Mouse (Mus musculus) midbrain, embryonic 15.5 days (tissue): ENCODE measurements around the gene Gab1. TPM values are rescaled to one million over a fixed set of nuclear protein-coding genes. Genes with fewer than 3 reads are reported as not detected.

Experiments
- ATAC-seq: fragments of 200-750 bp; cut with Nextera tagmentation; replicated peaks from 2 replicates; pipeline ENCODE4 v1.8.0; 2017; ENCODE audit warnings: moderate TSS enrichment
- H3K27ac ChIP-seq: fragments of 300-500 bp; sonication (generic); 2 replicates; pipeline ENCODE4 v1.5.1; 2015; ENCODE audit warnings: mild to moderate bottlenecking, inconsistent platforms
- H3K27me3 ChIP-seq: fragments of 300-500 bp; sonication (generic); replicated peaks from 2 replicates; pipeline ENCODE4 v1.6.1; 2015; ENCODE audit warnings: inconsistent platforms
- H3K36me3 ChIP-seq: fragments of 300-500 bp; sonication (generic); replicated peaks from 2 replicates; pipeline ENCODE4 v1.6.1; 2015; ENCODE audit warnings: inconsistent platforms
- H3K4me1 ChIP-seq: fragments of 300-500 bp; sonication (generic); 2 replicates; pipeline ENCODE4 v1.6.1; 2015; ENCODE audit warnings: inconsistent platforms
- H3K4me2 ChIP-seq: fragments of 300-500 bp; sonication (generic); 2 replicates; pipeline ENCODE4 v1.6.1; 2015; ENCODE audit warnings: inconsistent platforms, mild to moderate bottlenecking, moderate library complexity
- H3K4me3 ChIP-seq: fragments of 300-500 bp; sonication (generic); 2 replicates; pipeline ENCODE4 v1.5.1; 2015; ENCODE audit warnings: mild to moderate bottlenecking, inconsistent platforms
- H3K9ac ChIP-seq: fragments of 300-500 bp; sonication (generic); 2 replicates; pipeline ENCODE4 v1.6.1; 2015; ENCODE audit warnings: mild to moderate bottlenecking, inconsistent platforms
- H3K9me3 ChIP-seq: fragments of 300-500 bp; sonication (generic); 2 replicates; pipeline ENCODE4 v1.6.1; 2016; ENCODE audit warnings: inconsistent platforms
- WGBS: fragments of 180-500 bp; shearing (Covaris S2); methylation state at CpG from one replicate; pipeline ENCODE4 v1.1.7; 2015; ENCODE audit warnings: mixed read lengths; 5-methylcytosine and 5-hydroxymethylcytosine counted together
- polyA plus RNA-seq: library from polyadenylated mRNA; unstranded; fragments of >200 nt; fragmentation: Nextera tagmentation; extraction: Ambion mirVana; gene quantifications from 2 replicates; pipeline ENCODE4 v1.2.1, GENCODE M21; 2015

Gab1 gene
- polyA plus RNA-seq, 1 experiment from 2014 or later: 8.6 TPM

DNA sequence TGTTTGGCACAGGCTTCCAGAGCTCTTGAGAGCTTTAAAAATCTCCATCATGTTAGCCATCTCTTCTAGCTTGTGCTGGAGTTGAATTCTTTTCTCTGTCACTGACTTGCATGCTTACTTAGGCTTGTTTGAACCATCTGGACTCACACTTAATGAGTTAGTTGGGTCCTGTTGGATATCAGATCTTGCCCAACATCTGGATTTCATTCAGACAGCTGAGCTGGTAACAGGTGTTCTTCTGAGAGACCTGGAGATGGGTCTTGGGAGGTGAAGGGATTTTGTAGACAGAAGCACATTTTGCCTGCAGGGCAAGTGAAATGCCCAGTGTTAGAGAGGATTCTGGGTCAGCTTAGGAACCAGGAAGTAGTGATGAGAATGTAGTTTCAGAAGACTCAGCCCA, 19.0 kb upstream of the Gab1 start:
- Histone ChIP-seq H3K9ac (no peak overlapping the region), H3K9me3 (no peaks in the 10 kb centered on the region), H3K4me3 (no peak overlapping the region), H3K4me1 (no peaks in the 10 kb centered on the region), H3K36me3 (no peaks in the 10 kb centered on the region), H3K27me3 (no peaks in the 10 kb centered on the region), H3K27ac (no peak overlapping the region), H3K4me2 (no peak overlapping the region)
- ATAC-seq: no peak

GRCm38 (mm10) chr8:80896026-80896425, 15.7 kb upstream of the Gab1 start:
- H3K27ac ChIP-seq: no peak overlapping the region
- H3K4me1 ChIP-seq: no peaks in the 10 kb centered on the region
- H3K9me3 ChIP-seq: no peaks in the 10 kb centered on the region
- no peak for ATAC-seq
- WGBS: 70% methylated on average over 5 of the region's 5 CpGs
- H3K4me3 ChIP-seq: no peak overlapping the region
- no peaks in the 10 kb centered on the region for H3K27me3 ChIP-seq
- no peak overlapping the region for H3K4me2 ChIP-seq
- no peak overlapping the region for H3K9ac ChIP-seq
- H3K36me3 ChIP-seq: no peaks in the 10 kb centered on the region

GRCm38 (mm10) chr8:80895397-80895796, 15.1 kb upstream of the Gab1 start:
- Histone ChIP-seq H3K4me1 (no peaks in the 10 kb centered on the region), H3K9ac (no peak overlapping the region), H3K27ac (no peak overlapping the region), H3K27me3 (no peaks in the 10 kb centered on the region), H3K9me3 (no peaks in the 10 kb centered on the region), H3K4me3 (no peak overlapping the region), H3K4me2 (peak overlapping the region; percentile 9; the same call in 1 of the 2 replicates), H3K36me3 (no peaks in the 10 kb centered on the region)
- WGBS: 31% methylated on average over 6 of the region's 6 CpGs
- no peak for ATAC-seq

- Histone ChIP-seq H3K27ac (no peak overlapping the region), H3K4me3 (no peak overlapping the region), H3K27me3 (no peaks in the 10 kb centered on the region), H3K4me1 (no peaks in the 10 kb centered on the region), H3K9ac (no peak overlapping the region), H3K9me3 (no peaks in the 10 kb centered on the region), H3K4me2 (no peak overlapping the region), H3K36me3 (no peaks in the 10 kb centered on the region)
- no peak for ATAC-seq
- WGBS: 87% methylated on average over 3 of the region's 3 CpGs
These were observed 14.2 kb upstream of the Gab1 start for GRCm38 (mm10) chr8:80894528-80894927.

- Histone ChIP-seq H3K36me3 (no peaks in the 10 kb centered on the region), H3K9me3 (no peaks in the 10 kb centered on the region), H3K4me1 (peaks cover 28% of the 10 kb centered on the region), H3K4me2 (peak overlapping the region; percentile 82), H3K27me3 (no peaks in the 10 kb centered on the region), H3K27ac (peak overlapping the region; percentile 87), H3K9ac (peak overlapping the region; percentile 63), H3K4me3 (peak overlapping the region; percentile 89)
- WGBS: under 1% methylated on average over 90 of the region's 90 CpGs
- peak; percentile 31 for ATAC-seq
These were observed 708 bp downstream of the Gab1 start for GRCm38 (mm10) chr8:80879426-80880195.

DNA sequence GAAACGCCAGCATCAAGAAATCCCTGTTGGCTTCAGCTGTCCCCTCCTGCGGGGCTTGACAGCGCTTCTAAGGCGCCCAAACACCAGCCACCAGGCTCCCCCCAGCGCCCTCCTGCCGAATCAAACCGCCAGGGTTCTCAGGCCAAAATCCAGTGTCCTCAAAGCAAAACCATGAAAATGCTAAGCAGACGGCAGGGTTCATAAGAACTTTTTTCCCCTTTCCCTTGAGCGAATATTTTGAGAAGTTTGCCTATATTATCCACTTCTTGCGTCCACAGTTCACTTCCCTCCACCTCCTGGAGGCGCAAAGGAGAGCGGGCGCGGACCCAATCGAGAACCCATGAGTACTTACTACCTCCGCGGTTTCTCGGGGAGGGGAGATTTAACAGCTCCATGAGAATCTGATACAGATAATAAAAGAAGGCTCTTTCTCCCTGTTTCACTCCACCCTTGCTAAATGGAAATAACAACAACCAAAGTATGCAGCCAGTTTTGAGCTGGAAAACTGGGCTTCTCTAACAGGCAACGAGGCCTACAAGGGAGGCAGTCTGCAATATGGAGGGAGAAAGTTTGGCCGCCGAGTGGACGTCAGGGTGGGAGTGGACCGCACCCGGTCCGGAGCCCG, 1.4 kb downstream of the Gab1 start:
- WGBS: under 1% methylated on average over 26 of the region's 26 CpGs
- Histone ChIP-seq H3K4me1 (peaks cover 31% of the 10 kb centered on the region), H3K4me3 (peak overlapping the region; percentile 89), H3K9me3 (no peaks in the 10 kb centered on the region), H3K27ac (peak overlapping the region; percentile 87), H3K27me3 (no peaks in the 10 kb centered on the region), H3K36me3 (no peaks in the 10 kb centered on the region), H3K9ac (peak overlapping the region; percentile 63), H3K4me2 (peak overlapping the region; percentile 82)
- no peak for ATAC-seq

GRCm38 (mm10) chr8:80878146-80878545, 2.2 kb downstream of the Gab1 start:
- no peak for ATAC-seq
- Histone ChIP-seq H3K27me3 (no peaks in the 10 kb centered on the region), H3K9ac (peak overlapping the region; percentile 63), H3K4me1 (peaks cover 31% of the 10 kb centered on the region), H3K4me3 (peak overlapping the region; percentile 89), H3K9me3 (no peaks in the 10 kb centered on the region), H3K27ac (no peak overlapping the region), H3K36me3 (no peaks in the 10 kb centered on the region), H3K4me2 (peak overlapping the region; percentile 82)
- 42% methylated on average over 9 of the region's 9 CpGs for WGBS

DNA sequence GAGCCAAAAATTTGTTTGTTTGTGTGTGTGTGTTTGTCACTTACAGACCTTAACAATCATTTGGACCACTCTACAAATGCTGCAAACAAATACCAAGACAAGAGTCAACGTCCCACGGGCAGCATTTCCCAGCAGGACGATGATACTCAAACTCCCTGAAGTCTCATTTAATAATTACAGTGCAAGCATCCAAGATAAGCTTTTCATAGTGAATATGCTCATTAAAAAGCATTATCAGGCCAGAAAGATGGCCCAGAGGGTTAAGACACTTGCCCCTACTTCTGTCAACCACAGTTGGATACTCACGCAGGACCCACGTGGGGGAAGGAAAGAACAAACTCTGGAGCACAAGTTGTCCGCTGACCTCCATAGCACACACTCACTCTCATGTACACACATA, 4.8 kb downstream of the Gab1 start:
- Histone ChIP-seq H3K27ac (no peak overlapping the region), H3K36me3 (no peaks in the 10 kb centered on the region), H3K9me3 (no peaks in the 10 kb centered on the region), H3K4me2 (no peak overlapping the region), H3K27me3 (no peaks in the 10 kb centered on the region), H3K4me3 (no peak overlapping the region), H3K9ac (no peak overlapping the region), H3K4me1 (peaks cover 38% of the 10 kb centered on the region)
- ATAC-seq: no peak
- 91% methylated on average over 6 of the region's 6 CpGs for WGBS

- ATAC-seq: no peak
- no peaks in the 10 kb centered on the region for H3K27me3 ChIP-seq
- no peaks in the 10 kb centered on the region for H3K36me3 ChIP-seq
- H3K27ac ChIP-seq: no peak overlapping the region
- no peak overlapping the region for H3K9ac ChIP-seq
- H3K9me3 ChIP-seq: no peaks in the 10 kb centered on the region
- WGBS: 64% methylated on average over 10 of the region's 10 CpGs
- H3K4me3 ChIP-seq: no peak overlapping the region
- no peak overlapping the region for H3K4me2 ChIP-seq
- H3K4me1 ChIP-seq: peaks cover 35% of the 10 kb centered on the region
These were observed 6.4 kb downstream of the Gab1 start for GRCm38 (mm10) chr8:80873723-80874427.

DNA sequence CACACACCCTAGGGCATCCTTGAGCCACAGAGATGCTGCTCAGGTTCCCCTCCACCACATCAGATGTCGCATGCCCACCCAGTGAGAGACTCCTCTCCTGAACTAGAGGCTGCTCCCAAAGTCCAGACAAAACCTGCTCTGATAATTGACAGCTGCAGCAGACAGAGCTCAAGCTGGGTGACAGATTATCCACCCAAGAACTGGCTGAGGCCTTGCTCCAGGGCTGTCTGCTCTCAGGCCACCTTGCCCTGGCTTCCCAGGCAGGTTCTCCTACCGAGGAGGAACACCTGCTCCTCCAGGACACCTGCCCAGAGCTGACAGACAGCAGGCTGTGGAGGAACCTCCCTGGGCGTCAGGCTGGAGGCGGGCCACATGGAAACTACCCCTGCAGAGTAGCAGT, 7.6 kb downstream of the Gab1 start:
- no peak for ATAC-seq

DNA sequence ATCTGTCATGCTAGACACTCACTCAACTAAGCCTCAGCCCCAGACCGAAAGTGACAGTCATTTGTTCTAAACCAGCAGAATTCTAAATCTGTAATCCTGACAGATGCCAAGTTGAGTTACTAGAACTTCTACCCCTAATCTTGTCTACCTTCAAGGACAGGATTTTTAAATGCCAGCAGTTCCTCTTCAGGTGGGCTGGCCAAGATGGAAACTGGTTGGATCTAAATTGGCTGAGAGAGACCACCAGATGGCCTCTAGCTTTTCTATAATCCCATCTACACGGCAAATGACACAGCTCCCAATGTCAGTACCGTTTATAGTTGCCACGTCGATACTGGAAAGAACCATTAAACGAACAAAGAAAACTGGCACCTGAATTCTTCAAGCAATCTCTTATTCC, 8.9 kb downstream of the Gab1 start:
- Histone ChIP-seq H3K4me3 (no peak overlapping the region), H3K36me3 (no peaks in the 10 kb centered on the region), H3K27ac (no peak overlapping the region), H3K27me3 (no peaks in the 10 kb centered on the region), H3K9ac (no peak overlapping the region), H3K4me2 (no peak overlapping the region), H3K4me1 (peaks cover 19% of the 10 kb centered on the region; the same call in 1 of the 2 replicates), H3K9me3 (no peaks in the 10 kb centered on the region)
- no peak for ATAC-seq
- WGBS: 71% methylated on average over 6 of the region's 6 CpGs

More for the DNA sequence above, 7.6 kb downstream of the Gab1 start:
- WGBS: 39% methylated on average over 4 of the region's 4 CpGs
- Histone ChIP-seq H3K27ac (no peak overlapping the region), H3K4me2 (no peak overlapping the region), H3K4me3 (no peak overlapping the region), H3K9me3 (no peaks in the 10 kb centered on the region), H3K9ac (no peak overlapping the region), H3K27me3 (no peaks in the 10 kb centered on the region), H3K4me1 (peaks cover 23% of the 10 kb centered on the region), H3K36me3 (no peaks in the 10 kb centered on the region)

DNA sequence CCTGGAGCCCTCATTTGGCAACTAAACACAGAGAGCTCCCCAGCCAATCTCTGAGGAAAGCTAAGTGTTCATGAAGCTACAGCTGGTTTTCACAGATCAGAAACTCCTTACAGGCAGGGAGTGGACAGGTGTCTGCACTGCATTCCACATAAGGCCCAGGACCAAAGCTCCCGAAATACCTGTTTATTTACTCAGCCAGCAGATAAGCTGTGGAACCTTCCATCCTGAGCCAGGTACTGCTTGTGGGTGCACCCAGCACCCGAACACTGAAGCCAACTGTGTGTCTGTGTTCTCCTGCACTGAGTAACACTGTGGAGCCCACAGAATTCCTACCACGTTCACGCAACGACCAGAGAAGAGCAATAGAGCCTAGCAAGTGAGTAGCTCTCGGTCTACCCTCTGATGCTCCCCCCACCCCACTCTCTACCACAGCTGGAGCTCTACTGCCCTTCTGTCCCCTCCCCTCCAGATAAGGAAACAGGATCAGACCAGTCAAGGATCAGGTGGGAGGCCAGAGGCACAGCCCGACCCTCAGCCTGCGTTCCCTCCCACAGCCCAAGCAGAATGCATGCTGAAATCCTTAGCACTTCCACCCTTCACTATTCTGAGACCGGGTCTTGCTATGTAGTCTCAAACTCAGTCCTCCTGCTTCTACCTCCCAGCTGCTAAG, 9.6 kb downstream of the Gab1 start:
- H3K4me2 ChIP-seq: no peak overlapping the region
- H3K9ac ChIP-seq: no peak overlapping the region
- no peaks in the 10 kb centered on the region for H3K27me3 ChIP-seq
- 82% methylated on average over 9 of the region's 9 CpGs for WGBS
- H3K4me3 ChIP-seq: no peak overlapping the region
- no peaks in the 10 kb centered on the region for H3K9me3 ChIP-seq
- H3K36me3 ChIP-seq: no peaks in the 10 kb centered on the region
- 0 out of 2 replicates have a peak, but pooled peaks have one; percentile 24 for ATAC-seq
- peaks cover 19% of the 10 kb centered on the region; the same call in 1 of the 2 replicates for H3K4me1 ChIP-seq
- H3K27ac ChIP-seq: no peak overlapping the region; the same call in 1 of the 2 replicates
